Mouse (Mus musculus): ENCODE measurements around the gene Gramd1b.

Gramd1b gene

GRCm38 (mm10) chr9:40397471-40398245, 133.5 kb downstream of the Gramd1b start:
- no peak for DNase-seq (ENCODE audit: low spot score)

GRCm38 (mm10) chr9:40397036-40397435, 134.1 kb downstream of the Gramd1b start:
- DNase-seq (ENCODE audit: low spot score), result peak; percentile 84

- DNase-seq (ENCODE audit: low spot score), result no peak
Observed at GRCm38 (mm10) chr9:40396171-40396570, 135.0 kb downstream of the Gramd1b start.

GRCm38 (mm10) chr9:40391852-40392695, 139.1 kb downstream of the Gramd1b start:
- DNase-seq (ENCODE audit: low spot score), result peak; percentile 85

- no peak for DNase-seq (ENCODE audit: low spot score)
Observed at GRCm38 (mm10) chr9:40391359-40391758, 139.8 kb downstream of the Gramd1b start.

- DNase-seq (ENCODE audit: low spot score), result peak; percentile 41
Observed at GRCm38 (mm10) chr9:40390904-40391303, 140.3 kb downstream of the Gramd1b start.

- DNase-seq (ENCODE audit: low spot score), result no peak
Observed at GRCm38 (mm10) chr9:40390396-40390760, 140.8 kb downstream of the Gramd1b start.

- no peak for DNase-seq (ENCODE audit: low spot score)
Observed at GRCm38 (mm10) chr9:40389669-40390395, 141.4 kb downstream of the Gramd1b start.

- no peak for DNase-seq (ENCODE audit: low spot score)
Observed at GRCm38 (mm10) chr9:40389175-40389574, 142.0 kb downstream of the Gramd1b start.

- no peak for DNase-seq (ENCODE audit: low spot score)
Observed at GRCm38 (mm10) chr9:40384781-40385180, 146.4 kb downstream of the Gramd1b start.

GRCm38 (mm10) chr9:40382508-40382907, 148.7 kb downstream of the Gramd1b start:
- DNase-seq (ENCODE audit: low spot score), result no peak

- peak; percentile 39 for DNase-seq (ENCODE audit: low spot score)
Observed at GRCm38 (mm10) chr9:40381416-40382411, 149.5 kb downstream of the Gramd1b start.

GRCm38 (mm10) chr9:40376711-40377410, 154.3 kb downstream of the Gramd1b start:
- no peak for DNase-seq (ENCODE audit: low spot score)

GRCm38 (mm10) chr9:40376139-40376541, 155.0 kb downstream of the Gramd1b start:
- DNase-seq (ENCODE audit: low spot score), result peak; percentile 70

- no peak for DNase-seq (ENCODE audit: low spot score)
Observed at GRCm38 (mm10) chr9:40375518-40375917, 155.7 kb downstream of the Gramd1b start.

- DNase-seq (ENCODE audit: low spot score), result no peak
Observed at GRCm38 (mm10) chr9:40374992-40375391, 156.2 kb downstream of the Gramd1b start.

- DNase-seq (ENCODE audit: low spot score), result no peak
Observed at GRCm38 (mm10) chr9:40374533-40374971, 156.6 kb downstream of the Gramd1b start.

- DNase-seq (ENCODE audit: low spot score), result no peak
Observed at GRCm38 (mm10) chr9:40374052-40374451, 157.1 kb downstream of the Gramd1b start.

- no peak for DNase-seq (ENCODE audit: low spot score)
Observed at GRCm38 (mm10) chr9:40370151-40370550, 161.0 kb downstream of the Gramd1b start.

GRCm38 (mm10) chr9:40366795-40367194, 164.4 kb downstream of the Gramd1b start:
- DNase-seq (ENCODE audit: low spot score), result no peak
